In the genomic region with DNA sequence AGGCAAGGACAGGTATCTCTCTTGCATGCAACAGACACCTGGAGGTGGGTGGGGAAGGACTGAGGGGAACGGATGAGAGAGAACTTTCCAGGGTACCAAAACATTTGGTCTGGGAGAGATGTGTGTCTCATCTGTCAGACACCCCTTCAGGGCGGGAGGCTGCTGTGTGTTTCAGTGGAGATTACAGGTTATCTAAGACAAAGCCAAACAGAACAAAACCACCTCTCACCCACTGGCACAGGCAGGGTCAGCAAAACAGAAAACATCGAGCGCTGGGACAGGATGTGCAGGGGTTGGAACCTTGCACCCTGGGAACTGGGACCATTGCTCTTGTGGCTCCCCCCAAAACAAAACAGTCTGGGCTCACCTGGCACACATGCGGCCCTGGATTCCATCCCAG, we compare ENCODE assay signal across 14 mouse cellular contexts.
"Had no signal": no experiment of that assay in that cellular context is flagged by ENCODE, and none has a peak within 500 bp of the region (broad histone marks: within the 10 kb centered on the region; RNA-seq: fewer than 3 reads in every experiment).

No protein-coding gene starts in this region.

- DNase-seq: liver, embryonic 13.5 days; lung, adult 18-20 months; lung, postnatal 14 days; lung, postnatal 36 days; right cerebral cortex, postnatal 14 days had no signal

- H3K4me3 ChIP-seq: liver, embryonic 13.5 days; liver, embryonic 15.5 days; midbrain, embryonic 13.5 days; midbrain, embryonic 15.5 days; neural tube, embryonic 12.5 days; stomach, embryonic 15.5 days had no signal

- ATAC-seq: midbrain, embryonic 13.5 days; midbrain, embryonic 15.5 days had no signal

- H3K9me3 ChIP-seq: liver, embryonic 13.5 days; liver, embryonic 15.5 days; midbrain, embryonic 13.5 days; midbrain, embryonic 15.5 days; neural tube, embryonic 12.5 days; stomach, embryonic 15.5 days had no signal

- H3K27ac ChIP-seq: liver, embryonic 13.5 days; liver, embryonic 15.5 days; macrophage; midbrain, embryonic 13.5 days; midbrain, embryonic 15.5 days; neural tube, embryonic 12.5 days; stomach, embryonic 15.5 days; stomach, postnatal 0 days had no signal

- H3K36me3 ChIP-seq: liver, embryonic 13.5 days; liver, embryonic 15.5 days; midbrain, embryonic 13.5 days; midbrain, embryonic 15.5 days; neural tube, embryonic 12.5 days; stomach, embryonic 15.5 days had no signal

- H3K27me3 ChIP-seq: liver, embryonic 13.5 days; liver, embryonic 15.5 days; midbrain, embryonic 13.5 days; midbrain, embryonic 15.5 days; neural tube, embryonic 12.5 days; stomach, embryonic 15.5 days had no signal

- H3K4me2 ChIP-seq: liver, embryonic 13.5 days; liver, embryonic 15.5 days; lung, embryonic 14.5 days; midbrain, embryonic 11.5 days; midbrain, embryonic 13.5 days; midbrain, embryonic 15.5 days; neural tube, embryonic 12.5 days; stomach, embryonic 15.5 days had no signal

- H3K9ac ChIP-seq: liver, embryonic 13.5 days; liver, embryonic 15.5 days; lung, embryonic 14.5 days; midbrain, embryonic 13.5 days; midbrain, embryonic 15.5 days; neural tube, embryonic 12.5 days; stomach, embryonic 15.5 days had no signal

- H3K4me1 ChIP-seq: liver, embryonic 13.5 days; liver, embryonic 15.5 days; midbrain, embryonic 13.5 days; midbrain, embryonic 15.5 days; neural tube, embryonic 12.5 days; stomach, embryonic 15.5 days had no signal
